Mouse (Mus musculus) thymus, postnatal 14 days (tissue): ENCODE data around the gene Atp2a1.
"Not testable (repeated sequence)": the region's sequence is repeated elsewhere in the genome, so short reads cannot be mapped to it uniquely, and the experiment has no call there.

Experiments used
- DNase-seq: peaks from one replicate; pipeline ENCODE4 v3.0.0; 2021

Atp2a1 gene

GRCm38 (mm10) chr7:126402518-126402917, 60.4 kb downstream of the Atp2a1 start:
- DNase-seq, result not testable (repeated sequence)

- peak; percentile 92 for DNase-seq
These were observed 63.4 kb downstream of the Atp2a1 start for GRCm38 (mm10) chr7:126399548-126399947.

GRCm38 (mm10) chr7:126397822-126398221, 65.1 kb downstream of the Atp2a1 start:
- DNase-seq, result no peak

GRCm38 (mm10) chr7:126397221-126397620, 65.7 kb downstream of the Atp2a1 start:
- no peak for DNase-seq

- peak; percentile 95 for DNase-seq
These were observed 66.4 kb downstream of the Atp2a1 start, which contains the start of gene Nfatc2ip for GRCm38 (mm10) chr7:126396298-126397119. Gene Nfatc2ip, minus strand, starts transcription at chr7:126396737.
